Mouse (Mus musculus) C2C12 (cell line): ENCODE data around the gene Adh7.

Experiments used
- CEBPB ChIP-seq: IDR thresholded peaks from one replicate; pipeline ENCODE4 v1.6.1; 2011; ENCODE audit warnings: low read depth, mild to moderate bottlenecking, control low read depth, moderate library complexity
- CTCF ChIP-seq: IDR thresholded peaks from one replicate; pipeline ENCODE4 v1.5.1; 2011; ENCODE audit not compliant: control insufficient read depth, insufficient read depth, insufficient read length
- MAX ChIP-seq: IDR thresholded peaks from one replicate; pipeline ENCODE4 v1.6.1; 2011; ENCODE audit warnings: mild to moderate bottlenecking, control low read depth
- USF1 ChIP-seq: IDR thresholded peaks from one replicate; pipeline ENCODE4 v1.6.1; 2011; ENCODE audit warnings: low read depth, mild to moderate bottlenecking, control low read depth, moderate library complexity

DNA sequence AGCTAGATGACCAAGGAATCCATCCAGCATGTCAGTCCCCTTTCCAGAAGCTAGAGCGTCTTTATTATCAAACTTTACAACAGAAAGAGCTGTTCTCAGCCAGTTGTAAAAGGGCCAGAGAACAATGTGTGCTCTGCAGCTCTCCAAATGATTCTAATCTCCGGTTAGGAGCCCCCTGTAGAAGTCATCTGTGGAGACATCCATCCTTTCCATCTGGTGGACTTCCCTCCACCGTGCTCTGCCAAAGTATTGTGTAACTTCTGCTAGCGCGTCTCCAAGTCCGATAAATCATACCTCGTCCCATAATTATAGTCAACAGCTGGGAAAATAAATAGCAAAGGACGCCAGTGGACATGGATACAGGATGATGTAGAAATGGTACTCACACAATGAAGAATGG lies 31.2 kb downstream of the Adh7 start:
- TF ChIP-seq MAX, result no peak
- TF ChIP-seq CTCF, result no peak
- TF ChIP-seq USF1, result no peak
- TF ChIP-seq CEBPB, result no peak
